Mouse (Mus musculus): ENCODE measurements around the gene Pgm2l1.

GRCm38 (mm10) chr7:100203616-100204015, 23.6 kb upstream of the Pgm2l1 start:
- no peak for TF ChIP-seq CTCF (conservative IDR thresholded peaks at IDR 0.05; ENCODE audit: low read length)
- TF ChIP-seq POU5F1 (IDR thresholded peaks at IDR 0.05; ENCODE audit: borderline replicate concordance, low read length), result no peak
